Mouse (Mus musculus) granulocyte monocyte progenitor cell, adult 5-6 weeks (primary cell): ENCODE results near the gene Shc2. TPM values are rescaled to one million over a fixed set of nuclear protein-coding genes. Genes with fewer than 3 reads are reported as not detected.
A peak's percentile ranks its signal among the peaks of the same experiment; 100 is the strongest.

ENCODE experiments used
- ATAC-seq: replicated peaks from 2 replicates; pipeline ENCODE4 v1.8.0; 2016; ENCODE audit warnings: mild to moderate bottlenecking, moderate TSS enrichment, inconsistent platforms; ENCODE audit not compliant: poor library complexity, severe bottlenecking
- total RNA-seq, 2 experiments: library from RNA; stranded (forward) in 1 of 2; stranded (reverse) in 1 of 2; fragments of 200-712, 200-1000 nt in 1 of 2; fragments of >200 nt in 1 of 2; fragmentation: Nextera tagmentation in 1 of 2; gene quantifications; 2 replicates each; pipeline ENCODE4 v1.2.3; 2014 to 2017

Shc2 gene
- total RNA-seq, 2 experiments from 2014 or later, result not detected

GRCm38 (mm10) chr10:79625398-79625797 lies 12.3 kb downstream of the Shc2 start:
- no peak for ATAC-seq

GRCm38 (mm10) chr10:79623950-79624349 lies 13.8 kb downstream of the Shc2 start:
- ATAC-seq, result no peak

GRCm38 (mm10) chr10:79616376-79616775 lies 21.3 kb downstream of the Shc2 start:
- no peak for ATAC-seq

- ATAC-seq, result no peak
Observed at GRCm38 (mm10) chr10:79615860-79616259, 21.9 kb downstream of the Shc2 start.

- no peak for ATAC-seq
Observed at GRCm38 (mm10) chr10:79614305-79614643, 23.4 kb downstream of the Shc2 start.

GRCm38 (mm10) chr10:79613578-79614304 lies 24.0 kb downstream of the Shc2 start, which contains the start of gene C2cd4c:
C2cd4c (minus strand) TSS chr10:79614025.
- ATAC-seq, result peak; percentile 77

- ATAC-seq, result peak; percentile 38
Observed at GRCm38 (mm10) chr10:79612192-79613135, 25.3 kb downstream of the Shc2 start.

- ATAC-seq, result no peak
Observed at GRCm38 (mm10) chr10:79611296-79611695, 26.4 kb downstream of the Shc2 start.

GRCm38 (mm10) chr10:79609276-79609675 lies 28.4 kb downstream of the Shc2 start:
- no peak for ATAC-seq

GRCm38 (mm10) chr10:79607892-79608291 lies 29.8 kb downstream of the Shc2 start:
- ATAC-seq, result no peak

- ATAC-seq, result no peak
Observed at GRCm38 (mm10) chr10:79606537-79606936, 31.2 kb downstream of the Shc2 start.

GRCm38 (mm10) chr10:79597936-79598230 lies 39.8 kb downstream of the Shc2 start:
- no peak for ATAC-seq

- ATAC-seq, result peak; percentile 55
Observed at GRCm38 (mm10) chr10:79597051-79597935, 40.4 kb downstream of the Shc2 start.

GRCm38 (mm10) chr10:79595590-79595929 lies 42.2 kb downstream of the Shc2 start:
- ATAC-seq, result no peak

GRCm38 (mm10) chr10:79594872-79595589 lies 42.7 kb downstream of the Shc2 start:
- peak; percentile 84 for ATAC-seq

GRCm38 (mm10) chr10:79594111-79594510 lies 43.6 kb downstream of the Shc2 start:
- no peak for ATAC-seq

- peak; percentile 82 for ATAC-seq
Observed at GRCm38 (mm10) chr10:79590702-79591101, 47.0 kb downstream of the Shc2 start.

GRCm38 (mm10) chr10:79587752-79588126 lies 50.0 kb downstream of the Shc2 start:
- ATAC-seq, result peak; percentile 32; the same call in 1 of the 2 replicates

- ATAC-seq, result peak; percentile 10
Observed at GRCm38 (mm10) chr10:79587061-79587751, 50.5 kb downstream of the Shc2 start, which contains the start of gene Theg. Theg (minus strand) TSS chr10:79587331.
